Mouse (Mus musculus): ENCODE measurements around the gene Pawr.

Gene Pawr

DNA sequence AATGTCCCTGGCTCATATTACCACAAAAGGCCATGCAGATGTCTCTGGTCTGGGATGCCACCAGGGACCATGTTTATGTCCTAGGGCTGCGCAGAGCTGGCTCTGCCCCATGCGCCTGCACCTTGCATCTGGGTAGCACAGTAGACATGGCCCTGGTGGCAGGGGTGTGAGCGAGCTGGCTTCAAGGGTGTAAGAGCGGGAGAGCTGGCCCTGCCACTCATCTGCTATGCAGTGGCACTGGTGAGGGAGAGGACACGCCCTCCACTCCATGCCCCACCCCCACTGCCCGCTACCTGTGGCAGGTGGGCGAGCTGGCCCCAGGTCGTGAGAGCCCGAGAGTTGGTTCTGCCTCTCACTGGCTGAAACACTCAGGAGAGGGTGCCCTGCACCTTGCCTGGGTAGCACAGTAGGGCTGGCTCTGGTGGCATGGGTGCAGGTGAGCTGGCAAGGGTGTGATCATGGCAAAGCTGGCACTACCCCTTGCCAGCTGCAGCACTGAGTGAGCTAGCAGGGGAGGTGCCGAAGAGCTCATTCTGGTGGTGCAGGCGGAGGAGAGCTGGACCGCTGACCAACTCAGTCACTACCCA lies 24.8 kb downstream of the Pawr start:
- no peak for DNase-seq

DNA sequence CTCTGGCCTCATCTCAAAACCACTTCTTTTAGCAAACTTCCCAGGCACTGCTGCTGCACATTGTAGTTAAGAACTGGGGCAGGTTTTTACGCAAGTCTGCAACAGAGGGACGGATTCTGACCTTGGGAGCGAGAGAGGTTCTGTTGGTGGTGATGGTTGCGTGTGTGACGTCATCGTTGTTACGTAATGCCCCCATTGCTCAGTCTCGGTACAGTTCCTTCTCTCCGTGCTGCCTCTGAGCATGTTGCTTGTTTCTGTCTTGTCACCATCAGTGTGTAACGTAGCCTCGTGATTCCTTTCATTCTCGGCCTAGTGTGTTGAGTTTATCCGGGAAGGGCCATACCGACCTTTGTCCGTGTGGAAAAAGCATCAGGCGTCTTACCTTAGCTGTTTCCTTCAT lies 28.1 kb downstream of the Pawr start:
- no peak for DNase-seq

DNA sequence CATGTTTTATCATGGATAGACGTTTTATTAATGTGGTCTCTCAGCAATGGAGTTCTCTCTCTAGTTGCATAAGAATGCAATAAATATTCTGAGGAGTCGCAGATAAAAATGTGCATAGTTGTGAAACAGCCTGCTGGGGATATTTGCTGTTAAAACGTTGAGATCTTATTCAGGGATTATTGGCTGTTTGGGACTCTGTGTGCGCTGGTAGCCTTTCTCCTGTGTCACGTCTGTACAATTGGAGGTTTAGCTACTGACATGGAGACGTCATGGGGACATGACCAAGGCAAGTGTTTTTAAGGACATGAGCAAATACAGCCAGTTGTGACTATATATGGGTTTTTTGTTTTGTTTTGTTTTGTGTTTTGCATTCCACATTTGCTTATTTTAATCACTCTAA lies 28.9 kb downstream of the Pawr start:
- no peak for DNase-seq

DNA sequence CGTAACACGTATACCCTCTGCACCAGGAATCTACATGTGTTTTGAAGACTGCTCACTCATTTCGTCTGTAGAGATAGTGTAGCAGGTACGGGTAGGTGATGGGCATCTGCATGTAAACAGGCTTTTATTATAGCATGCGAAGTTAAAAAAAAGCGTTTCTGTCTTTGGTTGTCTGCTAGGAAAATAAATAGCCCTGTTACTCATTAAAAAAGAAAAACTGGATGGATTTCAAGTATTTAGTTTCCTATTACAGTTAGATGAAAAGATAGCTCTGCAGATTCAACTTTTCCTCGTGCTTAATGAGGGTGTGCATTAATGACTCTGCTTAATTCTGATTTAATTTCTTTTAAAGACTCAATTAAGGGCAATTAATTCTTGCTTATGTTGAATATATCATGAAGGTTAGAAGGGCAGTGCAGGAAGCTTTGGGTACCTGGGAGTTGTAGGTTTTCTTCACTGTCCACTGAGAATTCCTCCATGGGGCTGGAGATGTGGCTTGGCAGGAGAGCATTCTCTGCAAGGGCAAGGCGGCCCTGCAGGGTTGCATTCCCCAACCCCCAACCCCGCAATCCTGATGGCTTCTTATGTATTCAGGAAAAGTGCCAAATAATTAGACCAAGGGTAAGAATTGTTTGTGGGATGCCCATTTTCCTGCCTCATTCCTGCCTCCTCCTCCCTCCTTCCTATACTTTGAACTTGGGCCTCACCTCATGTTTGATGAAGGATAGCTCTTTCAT lies 29.7 kb downstream of the Pawr start:
- DNase-seq: no peak

DNA sequence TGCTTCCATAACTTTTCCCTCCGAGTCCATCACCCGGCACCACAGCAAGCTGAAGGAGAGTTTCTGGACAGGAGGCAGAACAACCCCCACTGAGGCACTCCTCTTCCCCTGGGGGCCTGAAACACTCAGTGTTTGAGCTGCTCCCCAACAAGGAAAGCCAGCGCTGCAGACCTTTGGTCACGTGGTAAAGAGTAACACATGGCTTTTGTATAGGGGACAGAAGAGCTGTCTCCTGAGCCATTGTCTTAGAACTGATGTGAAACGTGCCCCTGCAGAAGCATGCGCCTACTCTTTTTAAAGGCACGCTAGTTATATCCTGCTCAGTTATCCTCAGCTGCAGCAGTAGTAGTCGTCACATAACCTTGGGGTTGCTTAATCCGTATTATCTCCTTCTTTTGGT lies 32.0 kb downstream of the Pawr start:
- no peak for DNase-seq

DNA sequence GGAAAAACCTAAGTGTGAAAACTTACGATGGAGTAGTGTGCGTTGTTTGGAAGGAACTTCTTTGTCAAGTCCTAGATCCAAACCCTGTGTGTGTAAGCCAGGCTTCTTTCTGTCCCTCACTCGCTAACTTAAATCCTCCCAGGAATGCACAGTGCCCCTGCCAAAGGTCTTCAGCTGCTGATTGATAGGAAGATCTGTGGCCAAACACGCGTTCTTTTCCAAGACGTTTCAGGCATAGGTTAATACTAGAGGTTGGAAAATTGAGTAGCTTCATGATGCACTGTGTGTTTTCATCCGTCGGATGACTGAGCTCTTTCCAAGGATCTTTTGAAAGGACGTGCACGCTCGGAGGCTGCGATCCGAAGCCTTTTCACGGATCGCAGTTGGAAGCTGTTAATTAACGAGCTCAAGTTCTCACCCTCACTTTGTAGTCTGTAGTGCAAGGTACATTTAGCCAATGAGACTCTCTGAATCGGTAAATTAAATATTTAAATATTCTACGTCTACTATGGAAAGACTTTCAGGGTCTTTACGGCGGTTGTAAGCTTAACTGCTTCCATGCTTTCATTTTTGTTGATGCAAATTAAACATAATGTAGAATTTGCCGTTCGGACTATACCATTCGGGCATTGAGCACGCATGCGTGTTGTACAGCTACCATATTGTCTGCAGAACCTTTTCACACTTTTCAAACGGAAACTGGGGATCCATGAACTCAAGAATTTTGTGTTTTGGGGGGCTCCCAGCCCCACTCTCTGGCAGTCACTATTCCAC lies 33.2 kb downstream of the Pawr start:
- DNase-seq: no peak

DNA sequence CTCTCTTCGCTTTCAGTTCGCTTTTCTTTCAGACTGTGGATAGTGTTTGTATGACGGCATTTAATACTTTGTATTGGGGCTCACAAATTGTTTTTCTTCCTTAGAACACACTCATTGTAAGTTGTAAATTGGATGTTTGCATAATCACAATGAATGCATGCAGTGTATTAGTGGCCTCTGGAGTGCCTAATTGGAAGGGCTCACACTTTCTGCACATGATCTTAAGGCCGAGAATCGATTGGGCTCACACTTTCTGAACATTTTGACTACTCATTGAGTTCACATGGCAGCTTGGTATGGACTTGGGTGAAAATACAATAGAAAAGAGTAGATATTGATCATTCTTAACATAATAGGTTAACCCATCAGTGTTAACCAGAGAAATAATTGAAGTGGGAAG lies 34.3 kb downstream of the Pawr start:
- no peak for DNase-seq

DNA sequence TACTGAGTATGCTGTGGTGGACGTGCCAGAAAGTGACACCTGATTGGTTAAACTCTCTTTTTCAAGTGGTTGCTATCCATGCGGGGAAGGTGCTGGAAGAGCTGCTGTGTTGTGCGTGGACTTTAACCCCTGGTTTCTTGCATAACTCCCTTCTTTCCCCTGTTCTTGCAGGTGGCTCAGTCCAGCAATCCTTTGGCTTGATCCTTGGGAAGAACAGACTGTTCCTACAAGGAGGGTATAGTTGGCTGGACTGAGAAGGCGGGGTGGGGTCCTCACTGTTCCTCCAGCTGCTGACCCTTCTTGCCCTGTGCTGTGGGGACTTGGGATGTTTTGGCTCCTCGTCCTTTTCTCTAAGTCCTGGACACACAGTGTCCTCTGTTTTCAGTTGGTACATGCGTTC lies 36.4 kb downstream of the Pawr start:
- DNase-seq: no peak

DNA sequence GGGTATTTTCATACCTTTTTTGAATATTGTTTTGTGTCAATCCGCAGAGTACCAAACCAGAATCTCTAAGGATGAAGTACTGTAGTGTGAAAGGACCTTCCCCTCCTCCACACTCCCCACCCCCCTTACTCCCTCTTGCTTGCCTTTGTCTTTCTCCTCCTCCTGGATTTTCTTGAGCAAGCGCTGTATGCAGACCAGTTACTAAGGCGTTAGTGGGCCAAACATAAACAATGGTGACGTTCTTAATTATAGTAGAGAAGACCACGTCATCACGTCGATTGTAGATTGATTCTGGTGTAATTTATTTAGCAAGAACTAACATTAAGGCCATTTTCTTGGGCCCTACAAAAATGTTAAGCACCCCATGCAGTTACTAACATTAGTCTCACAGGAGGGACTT lies 40.3 kb downstream of the Pawr start:
- no peak for DNase-seq

DNA sequence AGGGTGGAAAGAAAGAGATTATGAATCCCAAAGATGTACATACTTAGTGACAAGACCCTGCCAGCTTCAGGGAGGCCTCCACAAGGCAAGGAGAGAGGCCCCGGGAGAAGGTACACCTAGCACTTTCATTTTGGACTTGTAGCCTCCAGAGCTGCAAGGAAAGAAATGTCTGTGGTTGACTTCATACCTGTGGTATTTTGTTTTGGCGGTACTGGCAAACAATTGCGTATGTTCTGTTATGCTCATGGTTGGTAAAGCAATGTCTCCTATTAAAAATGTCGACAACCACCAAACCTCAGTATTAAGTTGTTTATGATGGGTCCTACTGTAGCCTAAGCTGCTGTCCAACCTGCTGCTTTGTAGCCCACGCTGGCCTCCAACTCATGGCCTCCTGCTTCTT lies 40.9 kb downstream of the Pawr start:
- DNase-seq: no peak

DNA sequence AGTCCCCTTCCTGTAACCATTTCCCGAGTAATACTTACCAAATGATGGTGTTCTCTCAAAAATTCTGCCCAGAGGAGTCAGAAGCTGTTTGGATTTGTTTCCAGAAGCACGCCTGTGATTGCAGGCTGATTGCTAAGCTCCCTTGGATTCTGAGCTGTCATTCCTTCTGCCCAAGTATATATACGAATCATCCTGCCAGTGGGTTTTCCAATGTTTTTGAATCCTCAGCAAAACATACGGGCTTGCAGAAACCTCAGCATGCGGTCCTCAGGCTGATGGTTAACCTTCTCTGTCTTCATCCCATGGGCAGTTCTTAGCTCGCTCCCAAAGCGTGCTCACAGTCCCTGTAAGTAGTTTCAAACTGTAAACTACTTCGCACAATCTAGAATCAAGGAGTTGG lies 43.9 kb downstream of the Pawr start:
- DNase-seq: no peak

DNA sequence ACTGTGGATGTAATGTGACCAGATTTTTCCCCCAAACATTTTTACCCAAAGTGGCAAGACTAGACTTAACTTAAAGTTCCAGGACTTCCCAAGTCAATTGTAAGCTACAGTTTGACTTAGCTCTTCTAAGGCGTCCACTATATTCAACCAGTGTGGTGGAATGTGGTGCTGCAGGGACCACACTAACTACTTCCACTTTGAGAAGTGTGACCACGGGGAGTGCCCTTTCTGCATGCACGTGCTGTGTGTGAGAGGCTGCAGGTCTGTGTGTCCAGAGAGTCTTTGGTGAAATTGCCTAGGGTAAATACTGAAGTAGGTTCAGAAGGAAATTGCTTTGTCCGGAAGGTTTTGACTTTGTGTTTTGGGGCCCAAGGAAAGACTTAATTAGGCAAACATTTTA lies 44.4 kb downstream of the Pawr start:
- DNase-seq: no peak

DNA sequence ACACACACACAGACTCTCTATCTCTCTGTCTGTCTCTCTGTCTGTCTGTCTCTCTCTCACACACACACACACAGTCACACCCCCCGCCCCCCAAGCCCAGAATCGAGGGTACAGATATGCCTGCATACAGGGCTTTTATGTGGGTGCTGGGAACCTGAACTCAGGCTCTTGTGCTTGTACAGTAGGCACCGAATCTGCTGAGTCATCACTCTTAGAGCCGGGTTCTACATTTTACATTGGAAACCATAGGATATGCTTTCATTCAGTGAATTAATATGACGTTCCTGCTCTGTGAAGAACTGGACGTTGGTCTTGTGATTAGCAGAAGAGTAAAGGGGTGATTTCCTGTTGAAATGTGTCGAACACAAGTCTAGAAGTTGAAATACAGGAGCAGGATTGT lies 45.4 kb downstream of the Pawr start:
- no peak for DNase-seq

DNA sequence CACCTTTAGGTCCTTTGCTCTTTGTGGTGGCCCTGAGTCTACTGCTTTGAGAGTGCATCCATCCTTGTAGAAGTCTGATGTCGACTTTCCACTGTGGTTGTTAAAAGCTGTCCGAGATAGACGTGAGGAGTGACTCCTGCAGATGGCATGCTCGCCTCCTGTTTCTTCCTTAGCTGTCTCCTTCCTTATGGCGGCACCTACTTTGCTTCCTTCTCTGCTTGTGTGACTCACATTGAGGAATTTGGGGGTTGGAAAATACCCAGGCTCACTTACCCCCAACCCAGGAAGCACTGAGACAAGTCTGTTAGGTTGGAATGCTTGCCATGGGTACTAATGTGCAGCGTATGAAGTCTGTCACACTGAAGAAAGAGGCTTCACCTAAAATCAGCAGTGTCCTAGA lies 46.1 kb downstream of the Pawr start:
- no peak for DNase-seq

DNA sequence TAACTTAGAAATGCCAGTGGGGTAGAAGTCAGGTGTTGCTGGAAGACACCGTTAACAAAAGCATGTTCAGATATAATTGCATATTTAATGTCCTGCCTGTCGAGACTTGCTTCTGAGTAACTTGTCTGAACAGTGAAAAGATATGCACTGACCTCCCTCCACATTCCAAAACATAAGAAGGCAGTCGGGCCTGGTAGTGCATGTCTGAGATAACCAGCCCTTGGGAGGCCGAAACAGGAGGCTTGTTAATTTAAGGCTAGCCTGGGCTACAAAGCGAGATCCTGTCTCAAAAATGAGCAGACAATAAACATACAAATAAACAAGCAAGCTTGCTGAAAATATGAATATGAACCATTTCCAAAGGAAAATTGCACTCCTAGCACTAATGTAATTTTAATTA lies 46.6 kb downstream of the Pawr start:
- DNase-seq: no peak

DNA sequence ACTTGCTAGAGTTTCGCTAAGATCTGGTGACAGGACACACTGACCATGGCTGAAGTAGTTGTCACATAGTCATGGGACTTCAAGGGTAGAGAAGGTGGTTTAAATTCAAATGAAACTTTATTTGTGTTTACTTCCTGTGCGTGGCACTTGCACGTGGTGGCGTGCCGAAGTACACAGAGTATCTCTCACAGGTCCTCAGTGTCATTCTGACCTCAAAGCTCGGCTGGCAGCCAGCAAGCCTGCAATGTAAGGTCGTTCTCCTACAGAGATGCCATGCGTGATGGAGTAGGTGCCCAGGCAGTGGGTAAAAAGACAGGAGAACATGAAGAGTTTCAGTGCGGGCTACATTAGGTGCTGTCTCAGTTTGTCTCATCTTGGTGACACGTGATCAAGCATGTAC lies 48.8 kb downstream of the Pawr start:
- DNase-seq: no peak

DNA sequence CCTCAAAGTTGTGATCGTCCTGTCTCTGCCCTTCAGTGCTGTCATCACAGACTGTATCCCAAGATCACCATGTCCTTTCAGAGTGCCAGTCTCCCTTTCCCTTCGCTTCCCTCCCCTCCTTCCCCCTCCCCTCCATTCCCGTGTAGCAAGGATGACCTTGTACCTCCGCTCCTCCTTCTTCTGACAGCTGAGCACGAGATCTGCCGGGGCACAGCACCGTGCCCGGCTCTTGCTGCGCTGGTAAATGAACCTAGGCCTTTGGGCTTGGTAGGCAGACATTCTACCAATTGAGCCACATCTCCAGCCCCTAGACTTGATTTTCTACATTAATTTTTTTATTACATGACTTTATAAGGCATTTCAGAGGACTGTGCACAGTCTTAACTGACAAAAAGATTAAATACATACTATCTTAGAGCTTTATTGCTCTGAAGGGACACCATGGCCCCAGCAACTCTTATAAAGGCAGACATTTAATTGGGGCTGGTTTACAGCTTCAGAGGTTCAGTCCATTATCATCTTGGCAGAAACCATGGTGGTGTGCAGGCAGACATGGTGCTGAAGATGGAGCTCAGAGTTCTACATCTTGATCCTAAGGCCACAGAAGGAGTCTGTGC lies 52.3 kb downstream of the Pawr start:
- no peak for DNase-seq

DNA sequence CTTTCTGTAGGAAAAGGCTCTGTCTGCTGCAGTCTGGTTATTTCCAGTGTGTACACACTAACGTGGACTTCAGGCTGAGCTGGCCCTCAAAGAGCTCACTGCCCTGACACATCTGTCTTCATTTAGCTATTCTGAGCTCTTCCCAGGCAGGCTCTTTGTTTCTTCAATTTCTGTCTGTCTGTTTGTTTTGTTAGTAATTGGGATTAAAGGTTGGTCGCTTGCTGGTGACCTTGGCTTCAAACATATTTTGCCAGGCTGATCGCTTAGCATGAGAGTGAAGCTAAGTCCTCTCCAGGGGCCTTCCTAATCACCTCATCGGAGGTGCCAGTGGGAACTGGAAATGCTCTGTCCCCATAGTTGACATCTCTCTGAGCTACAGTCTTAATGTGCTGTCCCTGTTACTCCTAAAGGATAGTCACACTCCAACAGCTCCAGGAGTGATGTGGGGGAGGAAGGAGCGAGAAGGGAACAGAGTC lies 53.6 kb downstream of the Pawr start:
- DNase-seq: no peak

DNA sequence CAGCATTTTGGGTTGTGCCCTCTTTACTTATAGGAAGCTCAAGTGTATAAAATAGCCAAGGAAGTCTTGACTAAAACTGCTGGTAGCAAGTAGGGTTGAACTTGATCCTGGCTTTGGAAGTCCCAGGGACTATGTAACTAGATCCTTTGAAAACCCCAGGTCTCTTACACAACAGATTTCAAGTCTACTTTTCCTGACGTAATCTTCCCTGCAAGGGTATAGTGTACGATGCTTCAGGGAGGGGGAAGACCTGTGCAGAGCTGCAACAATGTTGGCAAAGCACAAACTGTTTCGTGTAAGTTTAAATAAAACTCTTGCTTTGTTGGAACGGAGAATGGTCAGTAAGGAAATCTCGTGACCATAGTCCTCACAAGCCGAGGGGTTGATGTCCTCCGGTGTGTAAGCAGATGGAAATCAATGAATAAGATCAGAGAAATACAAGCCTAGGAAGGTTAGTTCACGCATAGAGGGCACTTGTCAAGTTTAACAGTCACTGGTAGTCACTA lies 56.5 kb downstream of the Pawr start:
- no peak for DNase-seq

DNA sequence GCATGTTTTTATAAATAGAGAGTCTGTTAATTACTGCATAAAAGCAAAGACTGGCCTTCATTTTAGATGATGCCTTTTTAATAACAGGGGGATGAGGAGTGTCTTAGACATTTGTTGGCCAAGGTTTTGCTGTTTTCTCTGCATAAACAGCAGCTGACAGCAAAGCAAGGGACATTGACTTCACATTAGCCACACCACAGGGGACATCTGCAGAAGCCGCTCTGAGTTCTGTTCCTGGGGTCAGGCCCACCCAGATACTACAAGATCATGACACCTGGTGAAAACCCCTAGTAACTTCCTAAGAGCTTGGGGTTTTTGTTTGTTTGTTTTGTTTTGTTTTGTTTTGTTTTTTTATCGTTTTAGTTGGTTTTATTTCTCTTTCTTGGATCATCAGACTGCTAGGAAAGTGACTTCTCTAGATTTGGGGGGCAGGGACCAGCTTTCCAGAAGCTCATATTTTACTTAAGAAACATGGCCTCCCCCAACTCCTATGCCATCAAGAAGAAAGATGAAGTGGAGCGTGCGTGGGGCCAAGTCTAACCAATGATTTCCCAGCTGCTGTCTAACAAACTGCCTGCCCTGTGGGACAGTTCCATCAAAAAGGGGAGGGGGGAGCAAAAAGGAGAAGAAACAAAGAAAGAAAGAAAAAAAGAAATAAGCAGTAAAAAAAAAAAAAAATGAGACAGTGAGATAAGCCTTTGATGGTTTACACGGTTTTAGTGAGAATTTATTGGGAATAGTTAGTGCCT lies 57.4 kb downstream of the Pawr start:
- no peak for DNase-seq

DNA sequence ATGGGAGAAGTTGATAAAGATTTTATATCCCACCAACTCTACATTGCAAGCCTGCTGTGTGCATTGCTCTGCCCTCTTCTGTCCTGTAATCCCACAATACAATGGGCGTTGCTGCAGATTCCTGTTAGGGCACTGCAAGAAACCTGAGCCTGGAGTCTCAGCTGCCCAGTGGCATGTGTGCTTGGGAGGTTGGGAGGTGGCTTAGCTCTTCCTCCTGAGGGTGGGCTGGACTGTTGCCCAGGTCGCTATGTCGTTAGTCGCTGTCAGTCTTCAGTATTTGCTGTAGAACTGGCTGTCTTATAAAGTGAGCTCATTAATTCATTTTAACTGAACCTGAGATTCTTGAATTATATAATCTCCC lies 58.0 kb downstream of the Pawr start:
- DNase-seq: peak in 1 of 2 experiments; percentile 3

DNA sequence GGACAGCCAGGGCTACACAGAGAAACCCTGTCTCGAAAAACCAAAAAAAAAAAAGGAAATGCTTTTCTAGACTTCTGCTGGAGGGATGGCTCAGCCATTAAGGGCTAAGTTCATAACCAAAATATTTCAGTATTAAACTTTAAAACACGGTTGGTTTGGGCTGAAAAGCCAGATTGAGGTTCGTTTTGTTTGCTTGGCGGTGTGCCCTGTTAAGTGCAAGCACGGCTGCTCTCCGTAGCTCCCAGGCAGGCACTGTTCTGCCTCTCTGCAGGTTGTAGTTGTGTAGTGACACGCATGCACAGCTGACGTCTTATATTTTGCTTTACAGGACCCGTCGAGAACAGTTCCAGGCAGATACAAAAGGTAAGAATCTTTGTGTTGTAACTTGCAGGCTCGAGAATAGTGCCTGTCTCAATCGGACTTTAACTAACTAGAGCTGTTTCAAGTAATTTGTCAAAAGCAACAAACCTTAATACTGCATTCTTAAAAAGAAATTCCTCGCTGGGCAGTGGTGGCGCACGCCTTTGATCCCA lies 59.5 kb downstream of the Pawr start:
- no peak for DNase-seq

DNA sequence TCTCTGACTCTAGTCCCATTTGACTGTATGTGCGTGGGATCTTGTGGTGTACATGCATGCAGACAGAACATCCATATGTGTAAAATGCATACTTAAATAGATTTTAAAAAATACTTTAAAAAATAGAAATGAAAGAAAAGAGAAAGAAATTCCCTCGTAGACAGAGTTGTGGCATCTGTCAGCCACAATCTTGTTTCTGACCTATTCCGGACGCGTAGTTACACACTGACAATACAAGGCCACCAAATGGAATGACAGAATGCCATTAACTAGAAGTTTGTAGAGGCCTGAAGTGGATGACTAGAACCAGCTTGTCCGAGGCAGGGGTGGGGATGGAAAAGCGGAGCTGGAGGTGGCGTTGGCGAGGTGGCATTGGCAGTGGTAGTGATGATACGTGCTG lies 60.2 kb downstream of the Pawr start:
- no peak for DNase-seq
